Mouse (Mus musculus) ES-Bruce4 (cell line): Measurements from ENCODE around the gene Tmem98.

Source experiments
- CTCF ChIP-seq: IDR thresholded peaks from one replicate; pipeline ENCODE4 v1.8.1; 2011; ENCODE audit warnings: low read depth, low read length
- EP300 ChIP-seq: IDR thresholded peaks from 2 replicates; pipeline ENCODE4 v1.6.1; 2011; ENCODE audit warnings: low read depth, low read length; ENCODE audit not compliant: insufficient read depth
- POLR2A ChIP-seq: IDR thresholded peaks from one replicate; pipeline ENCODE4 v1.8.1; 2011; ENCODE audit warnings: low read length; ENCODE audit not compliant: insufficient read depth

DNA sequence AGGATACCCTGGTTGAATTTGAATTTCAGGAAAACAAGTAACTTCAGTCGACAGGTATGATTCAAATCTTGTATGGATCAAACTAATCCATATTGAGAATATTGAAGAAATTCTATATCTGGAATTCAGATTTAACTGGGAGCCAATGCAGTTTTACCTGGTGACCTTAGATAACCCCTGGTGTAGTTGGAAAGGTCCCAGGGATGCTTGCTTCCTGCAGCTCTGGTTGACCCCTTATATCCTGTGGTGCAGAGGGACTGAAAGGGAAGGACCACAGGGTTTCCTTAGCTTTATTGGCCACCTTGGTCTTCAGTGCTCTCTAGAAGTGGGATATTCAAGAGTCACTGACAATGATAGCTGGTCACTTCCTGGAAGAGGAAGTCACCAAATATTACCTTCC lies 58.1 kb downstream of the Tmem98 start:
- no peak for TF ChIP-seq CTCF
- no peak for TF ChIP-seq EP300
- TF ChIP-seq POLR2A: no peak
